Comparison of ENCODE assay signal across 10 mouse cellular contexts in the genomic region with DNA sequence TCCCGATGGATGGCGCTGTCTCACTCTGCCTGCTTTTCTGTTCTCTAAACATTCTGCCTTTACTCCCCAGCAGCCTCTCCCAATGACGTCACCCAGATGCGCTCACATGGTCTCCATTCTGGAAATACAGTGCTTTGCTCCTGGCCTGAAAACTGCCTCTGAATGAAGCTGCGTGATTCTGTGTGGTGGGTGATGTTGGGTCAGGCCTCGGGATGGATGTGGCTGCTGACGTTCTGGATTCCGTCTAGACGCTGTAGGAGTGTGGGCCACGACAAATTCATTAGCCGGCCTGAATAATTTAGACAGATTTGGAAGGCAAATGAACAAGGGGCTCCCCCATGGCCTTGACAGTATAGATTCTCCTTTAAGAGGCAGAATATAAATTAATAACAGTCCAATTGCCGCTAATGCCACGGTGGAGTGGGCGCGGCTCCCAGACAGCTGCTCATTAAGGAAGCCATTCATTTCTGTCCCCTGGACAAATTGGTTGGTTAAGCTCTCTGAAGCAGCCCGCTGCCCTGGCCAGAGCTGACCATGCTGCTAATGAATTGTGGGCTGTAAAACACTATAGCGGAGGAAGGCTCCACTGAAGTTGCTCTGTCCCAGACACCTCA.
A peak's percentile ranks its signal among the peaks of the same experiment; 100 is the strongest.
DNase-seq lines count a peak whose midpoint lies in the region; ATAC-seq lines count a peak whose summit lies in the region.
"Had no signal": no experiment of that assay in that cellular context is flagged by ENCODE, and none has a peak within 500 bp of the region (broad histone marks: within the 10 kb centered on the region; RNA-seq: fewer than 3 reads in every experiment).

No protein-coding gene starts in this region.

- ATAC-seq in hindbrain, embryonic 14.5 days (ENCODE audit: low FRiP score) = peak; percentile 57
- 0 out of 2 replicates have a peak, but pooled peaks have one; percentile 17 for ATAC-seq in limb, embryonic 15.5 days (ENCODE audit: insufficient number of reproducible peaks, low FRiP score, low TSS enrichment, low read depth)
- ATAC-seq in monocyte, adult 5-6 weeks (replicated peaks; ENCODE audit: insufficient number of reproducible peaks, low FRiP score, low TSS enrichment, poor library complexity, severe bottlenecking) = no peak

- WGBS in hindbrain, embryonic 14.5 days = 19% methylated on average over 17 of the region's 17 CpGs
- WGBS in limb, embryonic 15.5 days = 18% methylated on average over 17 of the region's 17 CpGs
- WGBS in heart, embryonic 10.5 days = 76% methylated on average over 17 of the region's 17 CpGs

- H3K9ac ChIP-seq in hindbrain, embryonic 14.5 days = no peak overlapping the region
- H3K9ac ChIP-seq in limb, embryonic 15.5 days = no peak overlapping the region
- H3K9ac ChIP-seq: embryonic facial prominence, embryonic 15.5 days; liver, embryonic 15.5 days had no signal

- no peaks in the 10 kb centered on the region for H3K9me3 ChIP-seq in hindbrain, embryonic 14.5 days (ENCODE audit: control insufficient read depth, low read length)
- H3K9me3 ChIP-seq in limb, embryonic 15.5 days = no peaks in the 10 kb centered on the region
- no peaks in the 10 kb centered on the region for H3K9me3 ChIP-seq in heart, embryonic 10.5 days
- H3K9me3 ChIP-seq: embryonic facial prominence, embryonic 15.5 days; liver, embryonic 15.5 days had no signal

- no peak overlapping the region for H3K27ac ChIP-seq in hindbrain, embryonic 14.5 days
- no peak overlapping the region for H3K27ac ChIP-seq in limb, embryonic 15.5 days
- no peak overlapping the region for H3K27ac ChIP-seq in heart, embryonic 10.5 days
- H3K27ac ChIP-seq: embryonic facial prominence, embryonic 15.5 days; liver, embryonic 15.5 days had no signal

- no peak overlapping the region for H3K4me3 ChIP-seq in hindbrain, embryonic 14.5 days (replicated peaks; ENCODE audit: low read length)
- H3K4me3 ChIP-seq in limb, embryonic 15.5 days = no peak overlapping the region
- H3K4me3 ChIP-seq in heart, embryonic 10.5 days = no peak overlapping the region
- H3K4me3 ChIP-seq: embryonic facial prominence, embryonic 15.5 days; liver, embryonic 15.5 days had no signal

- peak overlapping the region; percentile 28 for H3K4me2 ChIP-seq in hindbrain, embryonic 14.5 days (replicated peaks)
- no peak overlapping the region for H3K4me2 ChIP-seq in limb, embryonic 15.5 days
- H3K4me2 ChIP-seq: embryonic facial prominence, embryonic 15.5 days; liver, embryonic 15.5 days had no signal

- peaks cover 18% of the 10 kb centered on the region for H3K4me1 ChIP-seq in hindbrain, embryonic 14.5 days (replicated peaks; ENCODE audit: control insufficient read depth, insufficient read depth, low read length)
- 0 out of 2 replicates have a peak, but pooled peaks cover 6% of the 10 kb centered on the region for H3K4me1 ChIP-seq in limb, embryonic 15.5 days
- 0 out of 2 replicates have a peak, but pooled peaks cover 5% of the 10 kb centered on the region for H3K4me1 ChIP-seq in heart, embryonic 10.5 days
- H3K4me1 ChIP-seq: embryonic facial prominence, embryonic 15.5 days; liver, embryonic 15.5 days had no signal

- DNase-seq in left cerebral cortex, adult 18-20 months (ENCODE audit: low spot score in 2 of 2) = peak; percentile 14 to 24
- DNase-seq in left cerebral cortex, adult 11 months (ENCODE audit: low spot score) = no peak
- DNase-seq in hindbrain, embryonic 14.5 days (ENCODE audit: low spot score) = peak; percentile 60
- DNase-seq in right cerebral cortex, postnatal 25 days = peak; percentile 17
- no peak for DNase-seq in cerebellum, adult 9-10 months
- DNase-seq in heart, embryonic 10.5 days (ENCODE audit: low spot score) = no peak

- no peaks in the 10 kb centered on the region for H3K36me3 ChIP-seq in hindbrain, embryonic 14.5 days (replicated peaks; ENCODE audit: control insufficient read depth, insufficient read depth)
- H3K36me3 ChIP-seq in limb, embryonic 15.5 days = no peaks in the 10 kb centered on the region
- no peaks in the 10 kb centered on the region for H3K36me3 ChIP-seq in heart, embryonic 10.5 days
- H3K36me3 ChIP-seq: embryonic facial prominence, embryonic 15.5 days; liver, embryonic 15.5 days had no signal

- H3K27me3 ChIP-seq in hindbrain, embryonic 14.5 days (ENCODE audit: control insufficient read depth, insufficient read depth, low read length) = no peaks in the 10 kb centered on the region
- H3K27me3 ChIP-seq in limb, embryonic 15.5 days = peaks cover 29% of the 10 kb centered on the region
- peaks cover 72% of the 10 kb centered on the region for H3K27me3 ChIP-seq in heart, embryonic 10.5 days (ENCODE audit: insufficient read depth, poor library complexity, severe bottlenecking)
- H3K27me3 ChIP-seq: embryonic facial prominence, embryonic 15.5 days had no signal

Comparison
In these comparisons a context has a peak if more than half of its experiments do, and no peak if none do; other contexts are left out.
1. DNase-seq: peak in left cerebral cortex, adult 18-20 months (2 of 2), hindbrain, embryonic 14.5 days (single experiment) and right cerebral cortex, postnatal 25 days (single experiment); none in left cerebral cortex, adult 11 months (single experiment), cerebellum, adult 9-10 months (single experiment) and heart, embryonic 10.5 days (single experiment).